Mouse (Mus musculus) adrenal gland, postnatal 10 days (tissue): ENCODE data around the gene Gm5108. TPM values are rescaled to one million over a fixed set of nuclear protein-coding genes. Genes with fewer than 3 reads are reported as not detected.
A peak's percentile ranks its signal among the peaks of the same experiment; 100 is the strongest.

Experiments
- DNase-seq: peaks from one replicate; pipeline ENCODE4 v3.0.0; 2021; ENCODE audit warnings: mixed read lengths
- long read RNA-seq, 2 experiments: library from polyadenylated mRNA; stranded (forward); transcript quantifications; one replicate each; pipeline ENCODE4 v2.0.0; 2021
- total RNA-seq, 2 experiments: library from RNA; stranded (reverse); gene quantifications; 2 replicates each; pipeline ENCODE4 v1.2.3; 2021

Gene Gm5108
- not detected for total RNA-seq
- long read RNA-seq, experiment 1: 0 reads
- long read RNA-seq, experiment 2: 0 reads

DNA sequence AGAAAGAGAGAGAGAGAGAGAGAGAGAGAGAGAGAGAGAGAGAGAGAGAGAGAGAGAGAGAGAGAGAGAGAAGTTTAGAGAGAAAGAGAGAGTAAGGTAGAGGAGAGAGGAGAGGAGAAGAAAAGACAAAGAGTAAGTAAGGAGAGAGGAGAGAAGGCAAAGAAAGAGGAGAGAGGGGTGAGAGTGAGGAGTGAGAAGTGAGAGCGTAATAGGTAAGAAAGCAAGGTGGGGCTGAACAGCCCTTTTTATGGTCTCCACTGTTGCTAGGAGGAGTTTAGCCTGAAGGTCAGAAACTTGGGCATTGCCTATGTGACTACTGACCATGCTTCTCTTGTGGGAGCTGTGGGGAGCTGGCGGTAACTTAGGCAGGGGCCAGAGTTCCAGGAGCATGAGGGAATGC is at the start of gene Gm5108:
TSS of gene Gm5108 (plus strand) at position 301 of the 400 bp plus-strand sequence.
- no peak for DNase-seq

DNA sequence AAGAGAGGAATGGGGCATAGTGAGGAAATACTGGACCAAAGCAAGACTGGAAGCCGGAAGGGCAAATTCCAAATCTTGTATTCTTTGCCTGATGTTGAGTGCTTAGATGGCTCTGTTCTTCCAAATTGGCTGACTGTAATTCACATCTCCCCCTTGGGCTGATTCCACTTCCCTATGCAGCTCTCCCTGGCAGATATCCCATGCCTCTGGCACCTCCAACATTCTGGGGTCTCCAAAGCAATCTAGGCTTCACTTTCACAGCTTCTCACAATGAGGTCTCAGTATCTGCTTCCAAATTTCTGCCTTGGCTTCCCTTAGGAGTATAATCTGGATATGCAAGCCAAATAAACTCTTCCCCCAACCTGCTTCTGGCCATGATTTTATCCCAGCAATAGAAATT is 42.5 kb upstream of the Gm5108 start:
- no peak for DNase-seq

DNA sequence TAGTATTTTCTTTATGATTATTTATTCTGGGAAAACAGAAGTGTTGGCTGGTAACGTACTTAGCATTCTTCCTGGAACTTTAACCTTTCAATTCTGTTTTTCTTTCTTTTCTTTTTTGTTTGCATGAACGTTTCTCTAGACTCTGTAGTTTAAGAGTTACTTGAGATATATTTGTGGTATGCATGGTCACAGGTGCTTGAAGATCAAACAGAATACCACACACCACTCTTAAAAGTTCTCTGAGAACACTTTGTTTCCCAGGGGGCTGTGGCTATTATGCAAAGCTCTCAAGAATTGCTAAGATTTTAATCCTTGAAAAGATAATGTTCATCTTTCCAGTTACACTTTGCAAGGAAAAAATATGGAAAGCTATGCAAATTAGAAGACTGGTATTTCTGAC is 36.9 kb upstream of the Gm5108 start:
- DNase-seq: no peak

DNA sequence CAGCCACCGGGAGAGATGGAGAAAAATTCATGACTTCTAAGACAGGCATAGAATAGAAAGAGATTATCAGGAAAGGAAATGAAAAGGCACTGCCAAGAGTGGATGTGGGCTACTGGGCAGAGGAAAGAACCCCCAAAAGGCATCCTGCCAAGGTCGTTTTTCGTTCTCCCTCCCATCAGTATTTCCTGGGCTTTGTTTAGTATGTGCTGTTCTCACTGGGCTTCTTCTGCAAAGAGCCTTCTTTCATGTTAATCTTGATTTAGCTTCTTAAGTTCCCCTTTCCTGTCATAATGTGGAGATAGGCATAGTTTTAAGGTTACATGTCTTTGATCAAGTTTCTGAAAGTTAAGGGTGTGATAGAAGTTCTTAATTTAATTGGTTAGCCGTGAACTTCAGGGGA is 10.9 kb upstream of the Gm5108 start:
- DNase-seq: no peak

DNA sequence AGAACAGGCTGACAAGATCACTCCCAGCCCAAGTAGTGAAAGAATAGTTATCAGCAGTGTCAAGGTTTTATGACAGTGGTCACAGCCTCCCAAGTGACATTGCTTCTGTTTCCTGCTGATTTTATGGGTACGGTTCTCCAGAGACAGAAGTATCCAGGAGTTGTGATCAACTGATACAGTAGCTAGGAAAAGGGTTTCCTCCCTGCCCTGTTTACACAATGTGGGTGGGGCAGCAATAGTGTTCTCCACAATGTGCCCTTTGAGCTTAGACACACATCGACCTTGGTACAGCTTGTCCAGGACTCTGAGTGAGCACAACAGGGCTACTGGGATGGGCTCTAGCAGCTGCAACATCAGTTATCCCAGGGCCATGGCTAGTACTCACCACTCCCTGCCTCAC is 9.8 kb upstream of the Gm5108 start:
- DNase-seq: no peak

DNA sequence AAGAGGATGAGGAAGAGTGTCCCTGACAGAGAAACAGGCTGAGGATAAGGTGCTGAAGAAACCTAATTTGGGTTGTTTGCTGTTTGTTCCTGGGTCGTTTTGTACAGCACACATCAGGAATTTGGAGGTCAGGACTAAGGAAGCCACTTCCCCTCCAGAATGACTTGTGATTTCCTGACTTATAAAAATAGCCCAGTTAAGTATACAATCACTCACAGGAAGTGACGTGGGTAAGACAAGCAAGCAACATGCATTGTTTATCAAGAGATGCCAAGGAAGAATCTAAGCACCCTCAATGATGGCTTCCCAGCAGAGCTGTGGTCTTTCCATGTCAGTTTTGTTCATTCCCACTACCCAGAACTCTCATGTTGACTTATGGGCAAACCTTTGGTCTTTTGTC is 1.7 kb downstream of the Gm5108 start:
- no peak for DNase-seq

DNA sequence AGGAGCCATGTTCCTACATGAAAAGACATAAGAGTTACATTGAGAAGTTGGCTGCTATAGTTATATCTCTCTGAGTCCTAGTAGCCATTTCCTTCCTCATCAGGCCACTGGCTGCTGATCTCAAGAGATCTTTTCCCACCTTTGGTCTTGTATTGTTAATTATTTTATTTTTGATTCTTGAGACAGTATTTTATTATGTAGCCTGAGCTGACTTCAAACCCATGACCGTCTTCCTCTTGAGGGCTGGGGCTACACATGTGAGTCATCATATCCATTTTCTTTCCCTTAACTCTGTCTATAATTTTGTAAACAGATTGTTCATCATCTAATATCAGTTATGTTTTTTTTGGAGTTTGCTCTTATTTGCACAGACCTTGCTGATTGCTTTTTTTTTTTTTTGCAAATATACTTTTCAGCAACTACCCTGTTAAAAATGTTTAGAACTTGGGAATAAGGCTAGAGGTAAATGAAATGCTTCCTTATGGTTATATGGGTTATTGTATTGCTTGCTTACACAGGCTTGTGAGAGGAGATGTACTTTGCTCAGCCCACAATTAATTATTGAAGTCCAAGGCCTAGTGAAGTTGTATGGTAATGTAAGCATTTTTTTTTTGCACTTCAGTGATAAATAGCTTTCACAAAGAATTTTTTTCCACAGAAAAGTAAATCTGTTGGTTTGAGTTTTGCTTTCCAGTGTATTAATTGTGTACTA is 2.8 kb downstream of the Gm5108 start:
- DNase-seq: no peak

DNA sequence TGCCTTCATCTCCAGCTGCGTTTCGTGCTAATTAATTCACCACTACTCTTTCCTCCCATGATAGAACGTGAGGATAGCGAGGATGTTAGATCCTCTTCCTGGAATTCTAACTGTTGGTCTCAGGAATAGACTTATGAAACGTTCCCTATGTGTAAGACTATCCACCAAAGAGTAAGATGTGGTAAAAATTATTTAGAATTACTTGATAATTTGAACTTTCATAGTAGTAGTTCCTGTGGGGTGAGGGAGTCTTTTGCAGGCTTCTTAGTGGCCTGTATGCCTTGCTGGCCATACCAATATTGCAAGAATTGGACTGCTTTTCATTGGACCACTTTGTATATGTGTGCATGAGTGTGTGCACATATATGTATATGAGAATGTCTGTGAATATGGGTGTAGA is 4.9 kb downstream of the Gm5108 start, which contains the start of gene Gm21905:
TSS of gene Gm21905 (minus strand) at position 101 of the 400 bp plus-strand sequence.
- DNase-seq: no peak

DNA sequence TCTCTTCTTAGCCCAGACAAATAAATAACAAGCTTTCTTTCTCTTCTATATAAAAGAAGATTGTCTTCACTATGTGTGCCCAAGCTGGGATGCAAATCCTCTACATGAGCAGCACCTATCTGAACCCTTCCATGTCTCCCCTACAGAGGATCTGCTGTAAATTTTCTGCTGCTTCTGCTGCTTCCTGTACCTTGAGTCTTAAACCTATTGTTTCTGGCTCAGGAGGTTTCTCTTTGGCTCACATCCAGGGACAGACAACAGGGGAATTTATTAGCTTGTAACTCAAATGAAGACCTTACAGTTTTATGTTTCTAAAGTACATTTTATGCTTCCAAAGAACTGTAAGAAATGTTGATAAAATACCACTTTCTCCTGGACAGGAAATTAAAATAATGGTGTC is 5.5 kb downstream of the Gm5108 start:
- no peak for DNase-seq

DNA sequence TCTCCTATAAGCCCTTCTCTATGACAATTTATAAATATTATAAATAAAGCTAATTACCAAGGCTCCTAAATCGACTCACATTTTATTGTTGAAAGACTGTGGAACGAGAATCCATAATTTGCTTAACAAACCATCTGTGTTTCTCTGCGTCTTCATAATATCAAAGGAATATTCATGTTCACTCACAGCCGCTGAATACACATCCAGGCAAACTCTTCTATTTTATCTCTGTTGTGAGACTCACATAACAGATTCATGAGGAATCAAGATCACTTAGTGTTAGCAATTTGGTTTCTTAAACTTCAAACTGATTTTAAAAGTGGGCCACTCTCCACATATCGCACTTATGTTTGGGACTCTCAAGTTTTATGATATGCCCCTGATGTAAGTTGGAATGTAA is 6.6 kb downstream of the Gm5108 start:
- no peak for DNase-seq

DNA sequence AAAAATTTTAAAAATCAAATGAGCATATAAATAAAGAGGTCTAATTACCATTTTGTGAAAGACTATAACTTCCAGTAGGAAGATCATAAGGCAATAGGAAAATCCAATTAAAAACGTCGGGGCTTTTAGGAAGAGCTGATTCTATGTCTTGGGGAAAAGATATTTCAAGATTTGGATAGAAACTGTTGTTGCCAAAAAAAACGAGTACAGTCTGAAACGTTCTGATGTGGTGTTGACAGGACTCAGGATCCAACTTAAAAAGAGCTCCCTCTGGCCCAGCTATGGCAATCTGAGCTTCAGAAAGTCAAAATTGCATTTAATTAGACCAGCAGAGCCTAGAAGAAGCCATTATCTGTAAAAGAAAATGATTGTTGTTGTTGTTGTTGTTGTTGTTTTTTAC is 12.6 kb downstream of the Gm5108 start:
- DNase-seq: no peak

DNA sequence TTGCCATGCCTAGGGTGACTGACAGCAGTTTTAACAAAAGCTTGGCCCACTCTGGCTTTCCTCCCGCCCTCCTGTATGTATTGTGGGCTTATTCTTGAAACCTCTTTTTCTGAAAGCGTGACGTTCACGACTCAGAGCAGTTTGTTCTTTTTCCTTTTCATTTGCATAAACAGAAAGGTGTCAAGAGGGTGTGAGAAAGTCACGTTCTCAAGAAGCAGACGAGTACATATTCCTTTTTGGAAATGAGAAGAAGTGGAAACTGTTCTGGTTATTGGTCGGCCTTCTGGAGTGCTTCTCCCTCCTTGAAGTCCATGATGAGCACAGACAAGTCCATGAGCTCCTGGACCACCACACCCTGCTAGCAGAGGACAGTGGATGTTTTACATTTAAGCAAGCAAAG is 14.0 kb downstream of the Gm5108 start:
- no peak for DNase-seq

DNA sequence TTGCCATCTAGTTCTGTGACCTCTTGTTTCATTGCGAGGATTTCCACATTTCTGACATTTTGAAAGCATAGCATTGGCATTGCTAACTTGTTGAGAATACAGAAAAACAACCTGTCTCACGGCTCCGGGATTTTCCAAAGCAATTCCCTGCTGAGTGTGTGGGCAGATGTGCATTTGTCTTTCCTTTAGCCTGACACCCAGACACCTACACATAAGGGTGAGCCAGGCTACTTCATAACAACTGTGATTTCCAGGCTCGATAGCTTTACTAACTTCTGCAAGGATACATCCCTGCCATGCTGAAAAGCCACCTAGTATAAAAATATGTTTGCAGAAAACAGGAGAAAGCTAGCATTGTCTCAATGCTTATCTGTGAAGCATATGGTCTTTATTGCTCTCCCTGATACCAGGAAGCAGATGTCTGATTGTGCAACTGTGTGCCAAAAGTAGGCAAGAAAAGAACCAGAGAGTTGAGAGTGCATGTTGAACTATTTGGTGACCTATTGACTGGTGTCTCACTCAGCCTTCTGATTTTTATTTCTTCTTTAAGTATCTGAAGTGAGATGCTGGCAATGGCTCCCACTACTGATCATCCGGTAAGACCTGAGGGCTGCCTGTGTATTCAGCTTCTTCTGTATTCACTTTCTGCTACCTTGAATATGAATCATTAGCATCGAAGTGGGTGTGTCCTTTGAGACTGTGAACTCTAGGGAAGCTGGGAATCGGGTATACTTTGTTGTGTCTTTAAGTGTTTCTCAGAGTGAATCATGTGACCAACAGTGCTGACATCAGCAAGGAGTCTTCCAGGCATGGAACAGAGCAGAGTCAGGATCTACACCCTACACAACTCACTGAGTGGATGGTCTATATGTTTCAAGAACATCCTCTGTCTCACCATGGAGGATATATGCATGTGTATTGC is 20.5 kb downstream of the Gm5108 start:
- DNase-seq: no peak

DNA sequence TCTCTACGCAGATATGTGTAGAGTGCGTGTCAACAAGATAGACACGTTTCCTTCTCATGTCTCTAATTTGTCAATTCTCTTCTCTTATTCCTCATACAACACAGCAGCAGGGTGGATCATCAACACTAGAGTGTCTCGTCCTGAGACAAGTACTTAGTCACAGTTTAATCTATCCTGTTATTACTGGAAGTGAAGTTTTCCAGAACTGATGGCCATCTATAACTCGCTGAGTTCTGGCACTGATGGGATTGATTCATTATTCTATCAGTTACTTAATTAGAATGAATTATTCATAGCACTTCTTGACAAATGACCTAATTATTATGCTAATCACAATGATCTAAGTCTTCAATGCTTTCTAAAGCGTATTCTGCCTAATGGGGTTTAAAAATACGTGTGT is 28.1 kb downstream of the Gm5108 start:
- DNase-seq: no peak

DNA sequence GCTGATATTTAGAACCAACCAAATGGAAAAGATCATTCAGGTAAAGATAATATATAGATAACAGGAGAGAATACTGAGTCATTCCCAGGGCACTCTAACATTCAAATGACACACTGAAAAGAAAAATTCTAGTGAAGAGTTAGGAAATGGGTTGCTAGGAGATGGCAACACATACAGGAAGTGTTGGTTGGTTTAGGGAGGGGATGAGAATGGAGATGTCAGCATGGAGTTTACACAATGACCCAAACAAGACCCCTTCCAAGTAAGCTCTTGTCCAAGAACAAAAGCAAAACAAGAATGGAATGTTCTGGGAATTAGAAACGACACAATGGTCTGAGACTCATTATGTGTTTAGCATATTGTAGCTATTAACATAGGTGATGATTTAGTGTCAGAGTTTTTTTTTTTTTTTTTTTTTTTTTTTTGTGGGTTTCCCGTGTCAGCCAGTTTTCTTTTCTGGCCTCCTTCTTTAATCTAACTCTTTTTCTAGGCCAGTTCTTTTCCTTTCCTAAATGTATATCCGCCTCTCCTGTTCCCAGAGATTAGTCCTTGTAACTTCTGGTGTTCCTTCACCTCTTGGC is 40.6 kb downstream of the Gm5108 start:
- DNase-seq: no peak

DNA sequence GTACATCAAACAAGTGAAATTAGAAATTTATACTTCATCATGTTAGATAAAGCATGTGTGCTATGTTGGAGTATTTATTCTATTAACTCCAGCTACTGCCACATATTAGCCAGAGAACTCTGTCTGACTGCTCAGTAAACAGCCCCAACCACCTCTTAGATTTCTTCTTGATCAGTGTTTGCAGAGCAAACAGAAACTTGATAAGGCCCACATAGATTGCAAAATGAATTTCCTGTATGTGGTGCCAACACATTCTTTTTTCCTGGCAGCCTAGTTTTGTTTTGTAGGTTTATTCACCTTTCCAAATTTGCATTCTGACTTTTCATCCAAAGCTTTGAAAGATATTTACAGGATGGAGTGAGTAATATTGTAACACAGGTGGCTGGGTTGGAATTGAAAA is 49.0 kb downstream of the Gm5108 start:
- no peak for DNase-seq

DNA sequence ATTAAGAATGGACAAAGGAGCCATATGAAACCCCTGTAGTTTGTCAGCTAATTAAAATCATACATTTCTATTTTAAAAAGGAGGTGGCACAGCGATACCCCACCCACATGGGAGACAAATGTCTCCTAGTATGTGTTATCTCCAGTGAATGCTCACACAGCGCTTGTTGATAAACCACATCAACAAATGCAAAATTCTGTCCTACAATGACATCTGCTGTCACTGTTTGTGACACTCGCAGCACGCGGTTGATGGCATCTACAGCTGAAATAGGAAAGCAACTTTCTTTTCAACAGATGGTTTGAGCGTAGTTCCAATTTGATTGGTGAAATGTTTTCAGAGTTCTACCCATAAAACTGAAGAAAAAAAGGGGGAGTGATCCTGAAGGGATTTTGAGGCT is 61.1 kb downstream of the Gm5108 start:
- DNase-seq: no peak

DNA sequence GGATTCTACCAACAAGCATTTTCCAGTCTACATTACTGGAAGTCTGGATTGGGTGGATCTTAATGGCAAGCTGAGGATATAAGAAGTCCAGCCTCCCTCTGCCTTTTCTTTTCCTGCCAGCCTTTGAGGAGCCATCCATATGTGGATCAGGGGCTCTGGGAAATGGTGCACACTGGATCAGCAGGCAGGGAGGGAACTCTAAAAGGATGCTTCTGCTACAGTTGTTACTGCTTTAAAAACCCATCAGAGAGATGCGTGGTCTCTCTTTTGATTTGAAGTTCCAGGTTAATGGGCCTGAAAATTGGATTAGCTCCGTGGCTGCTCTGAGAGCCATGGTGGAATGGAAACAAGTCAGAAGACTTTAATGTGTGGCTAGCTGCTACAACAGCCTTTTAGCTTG is 62.4 kb downstream of the Gm5108 start:
- DNase-seq: no peak

DNA sequence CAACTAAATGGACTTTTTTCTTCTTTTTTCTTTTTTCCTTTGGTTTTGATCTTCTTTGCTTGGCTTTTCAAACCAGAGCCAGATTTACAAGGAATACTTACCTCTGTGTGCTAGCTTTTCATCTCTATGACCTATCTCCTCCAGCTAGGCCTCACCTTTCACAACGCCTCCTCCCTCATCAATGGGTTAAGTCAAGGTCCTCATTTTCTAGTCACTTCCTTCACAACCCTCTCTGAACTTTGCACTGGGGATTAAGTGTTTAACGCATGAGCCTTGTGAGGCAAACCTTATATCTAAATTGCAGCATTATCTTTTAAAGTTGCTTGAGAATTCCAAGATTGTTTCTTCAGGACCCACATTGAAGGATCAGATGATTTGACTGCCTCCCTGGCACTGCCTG is 63.0 kb downstream of the Gm5108 start:
- no peak for DNase-seq

DNA sequence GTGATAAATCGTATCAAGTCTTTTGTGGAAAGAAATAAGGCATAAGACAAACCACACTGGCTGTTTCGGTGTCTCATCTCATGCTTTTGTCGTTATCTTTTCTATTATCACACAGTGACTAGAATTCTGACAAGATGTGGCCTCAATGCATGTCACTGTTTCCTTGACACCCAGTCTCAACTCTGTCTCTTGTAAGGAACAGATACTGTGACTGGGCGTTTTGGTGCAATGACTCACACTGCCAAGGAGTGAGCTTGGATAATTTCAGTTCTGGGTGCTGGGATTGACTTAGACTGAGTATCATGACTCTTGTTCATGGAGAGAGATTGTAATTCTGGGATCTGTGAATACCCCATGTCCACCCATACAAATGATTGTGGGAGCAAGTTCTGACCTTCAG is 65.6 kb downstream of the Gm5108 start:
- DNase-seq: no peak

DNA sequence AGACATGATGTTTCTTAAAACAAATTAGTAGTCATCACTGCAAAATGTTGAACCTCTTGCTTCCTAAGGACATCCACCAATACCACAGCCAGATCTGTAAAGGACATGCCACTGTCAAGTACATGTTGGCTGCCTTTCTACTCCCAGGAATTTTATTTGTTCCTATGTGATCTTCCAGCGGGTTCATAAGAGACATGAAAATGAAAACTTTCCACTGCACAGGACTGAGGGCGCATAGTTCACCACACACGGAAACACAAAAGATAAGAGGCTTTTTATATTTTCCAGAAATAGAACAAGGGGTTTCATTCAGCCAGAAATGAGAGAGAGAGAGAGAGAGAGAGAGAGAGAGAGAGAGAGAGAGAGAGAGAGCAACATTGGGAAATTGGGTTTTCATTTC is 70.1 kb downstream of the Gm5108 start:
- DNase-seq: no peak

DNA sequence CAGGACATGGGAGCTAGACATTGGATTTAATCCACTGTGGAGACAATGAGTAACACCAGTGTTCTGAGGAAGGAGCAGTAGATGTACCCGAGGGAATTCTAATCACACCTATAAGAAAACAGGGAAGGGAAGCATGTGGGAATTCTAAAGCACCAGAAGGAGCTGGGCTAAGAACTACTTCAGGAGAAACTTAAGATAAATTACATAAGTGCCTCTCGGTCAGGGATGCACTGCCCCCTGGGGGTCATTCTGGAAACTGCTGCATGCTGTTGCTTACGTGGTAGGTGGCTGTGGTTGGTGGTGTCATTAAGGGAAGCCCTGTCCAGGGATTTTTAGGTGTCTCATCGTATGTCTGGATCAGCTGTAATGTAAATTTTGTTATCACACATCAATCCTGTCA is 71.1 kb downstream of the Gm5108 start:
- peak; percentile 91 for DNase-seq

DNA sequence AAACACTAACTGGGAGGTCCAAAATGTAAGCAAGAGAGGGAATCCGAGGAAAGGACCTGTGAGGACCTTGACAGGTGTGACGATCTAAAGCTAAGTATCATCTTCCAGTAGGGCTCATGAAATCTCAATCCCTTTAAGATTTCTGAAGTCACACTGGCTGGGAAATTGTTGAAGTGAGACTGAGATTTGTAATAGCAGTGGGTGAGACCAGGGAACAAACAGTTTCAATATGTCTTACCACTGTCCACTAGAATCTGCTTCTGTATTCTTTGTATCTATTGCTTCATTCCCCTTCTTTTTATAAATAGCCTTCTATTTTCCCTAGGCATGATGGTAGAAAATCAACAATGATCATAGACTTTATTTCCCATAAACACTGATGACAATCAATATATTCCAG is 79.4 kb downstream of the Gm5108 start:
- DNase-seq: no peak
